Mouse (Mus musculus): ENCODE data around the gene Cul3. TPM values are rescaled to one million over a fixed set of nuclear protein-coding genes. Genes with fewer than 3 reads are reported as not detected.
A peak's percentile ranks its signal among the peaks of the same experiment; 100 is the strongest.
"Not testable (repeated sequence)": the region's sequence is repeated elsewhere in the genome, so short reads cannot be mapped to it uniquely, and the experiment has no call there.

The Cul3 gene
- polyA plus RNA-seq, 2 experiments, result 22.9 to 25.8 TPM

DNA sequence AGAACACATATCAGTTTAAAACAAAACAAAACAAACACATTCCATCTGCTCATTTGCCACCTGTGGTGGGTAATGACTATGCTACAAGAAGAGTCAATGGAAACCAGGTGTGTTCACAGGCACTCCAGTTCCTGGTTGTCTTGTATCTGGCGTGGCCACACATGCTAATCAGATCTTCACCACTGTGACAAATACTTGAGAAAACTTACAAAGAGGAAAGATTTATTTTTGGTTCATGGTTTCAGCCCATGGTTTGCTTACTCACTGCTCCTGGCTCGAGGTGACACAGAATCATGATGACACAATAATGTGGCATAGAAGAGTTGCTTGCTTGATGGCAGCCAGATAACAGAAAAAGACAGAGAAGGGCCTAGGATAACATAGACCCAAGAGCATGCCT, 22.1 kb upstream of the Cul3 start:
- H3K4me3 ChIP-seq (ENCODE audit: insufficient read depth in 1 of 2, low read depth in 2 of 2, low read length in 2 of 2), result no peak overlapping the region
- no peak overlapping the region for H3K4me2 ChIP-seq (ENCODE audit: low read depth)
- no peak overlapping the region for H3K9ac ChIP-seq (replicated peaks)
- 24% methylated on average over 2 of the region's 2 CpGs for WGBS (ENCODE audit: insufficient replicate concordance)
- DNase-seq (ENCODE audit: low read depth in 3 of 3, low spot score in 3 of 3), result no peak
- H3K9me3 ChIP-seq (ENCODE audit: control insufficient read depth, low read length), result no peaks in the 10 kb centered on the region
- ATAC-seq (ENCODE audit: insufficient read depth), result no peak
- no peak for TF ChIP-seq CTCF (IDR thresholded peaks at IDR 0.05; ENCODE audit: low read depth)
- no peaks in the 10 kb centered on the region for H3K36me3 ChIP-seq (replicated peaks; ENCODE audit: control insufficient read depth, insufficient read depth, low read depth)
- H3K27ac ChIP-seq, result no peak overlapping the region
- H3K4me1 ChIP-seq (replicated peaks; ENCODE audit: control insufficient read depth in 2 of 2, insufficient read depth in 2 of 2, low read length in 1 of 2), result no peaks in the 10 kb centered on the region
- no peaks in the 10 kb centered on the region for H3K27me3 ChIP-seq (ENCODE audit: control insufficient read depth, insufficient read depth, low read length)

DNA sequence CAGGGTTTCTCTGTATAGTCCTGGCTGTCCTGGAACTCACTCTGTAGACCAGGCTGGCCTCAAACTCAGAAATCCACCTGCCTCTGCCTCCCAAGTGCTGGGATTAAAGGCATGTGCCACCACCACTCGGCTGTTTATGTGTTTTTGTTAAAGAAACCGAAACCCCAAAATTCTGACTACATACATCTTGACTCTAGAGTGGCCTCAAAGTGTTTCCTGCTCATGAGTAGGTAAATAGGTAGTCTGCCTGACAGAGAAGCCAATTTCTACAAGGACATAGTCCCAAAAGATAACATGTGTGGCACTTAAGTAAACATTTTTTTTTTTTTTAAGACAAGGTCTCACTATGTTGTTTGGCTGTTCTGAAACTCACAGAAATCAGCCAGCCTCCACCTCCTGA, 21.5 kb upstream of the Cul3 start:
- not testable (repeated sequence) for DNase-seq (ENCODE audit: low read depth in 3 of 3, low spot score in 3 of 3); ATAC-seq (ENCODE audit: insufficient read depth); H3K4me2 ChIP-seq (ENCODE audit: low read depth); H3K4me3 ChIP-seq (ENCODE audit: insufficient read depth in 1 of 2, low read depth in 2 of 2, low read length in 2 of 2); H3K36me3 ChIP-seq (replicated peaks; ENCODE audit: control insufficient read depth, insufficient read depth, low read depth); H3K9me3 ChIP-seq (ENCODE audit: control insufficient read depth, low read length); H3K27ac ChIP-seq; H3K9ac ChIP-seq (replicated peaks); H3K4me1 ChIP-seq (replicated peaks; ENCODE audit: control insufficient read depth in 2 of 2, insufficient read depth in 2 of 2, low read length in 1 of 2); H3K27me3 ChIP-seq (ENCODE audit: control insufficient read depth, insufficient read depth, low read length)
- 54% methylated on average over 2 of the region's 2 CpGs for WGBS (ENCODE audit: insufficient replicate concordance)

DNA sequence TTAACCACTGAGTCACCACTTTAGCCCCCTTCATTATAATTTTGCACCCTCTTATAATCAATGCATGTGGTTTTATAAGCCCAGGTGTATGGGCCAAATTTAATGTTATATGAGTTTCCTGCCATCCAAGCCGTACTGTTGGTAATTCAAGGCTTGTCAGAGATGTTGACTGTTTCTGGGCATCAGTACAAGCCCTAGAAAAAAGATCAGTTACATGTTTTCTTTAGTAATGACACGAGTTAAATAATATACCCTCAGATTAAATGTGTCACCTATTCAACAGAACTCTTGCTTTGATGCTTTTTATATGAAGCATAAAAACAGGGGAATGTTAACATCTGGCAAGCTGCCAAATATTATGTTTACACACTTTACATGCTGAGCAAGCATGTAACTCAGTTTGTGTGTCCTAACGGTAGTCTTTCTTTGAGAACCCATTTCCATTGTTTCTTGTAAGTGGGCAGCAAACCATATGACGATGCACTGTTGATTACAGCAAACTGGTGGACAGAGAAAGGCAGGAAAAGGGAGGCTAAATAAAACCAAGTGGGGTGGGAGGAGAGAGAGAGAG, 19.8 kb upstream of the Cul3 start:
- H3K27me3 ChIP-seq (ENCODE audit: control insufficient read depth, insufficient read depth, low read length), result no peaks in the 10 kb centered on the region
- DNase-seq (ENCODE audit: low read depth in 3 of 3, low spot score in 3 of 3) (no peak), ATAC-seq (ENCODE audit: insufficient read depth) (no peak)
- H3K9ac ChIP-seq (replicated peaks), result no peak overlapping the region
- H3K36me3 ChIP-seq (replicated peaks; ENCODE audit: control insufficient read depth, insufficient read depth, low read depth), result no peaks in the 10 kb centered on the region
- H3K4me3 ChIP-seq (ENCODE audit: insufficient read depth in 1 of 2, low read depth in 2 of 2, low read length in 2 of 2), result no peak overlapping the region
- WGBS (ENCODE audit: insufficient replicate concordance), result 48% methylated on average over 4 of the region's 4 CpGs
- H3K27ac ChIP-seq, result no peak overlapping the region
- H3K4me1 ChIP-seq (replicated peaks; ENCODE audit: control insufficient read depth in 2 of 2, insufficient read depth in 2 of 2, low read length in 1 of 2), result no peaks in the 10 kb centered on the region
- no peak for TF ChIP-seq EP300 (IDR thresholded peaks at IDR 0.05; ENCODE audit: low read depth)
- no peak for TF ChIP-seq CTCF (IDR thresholded peaks at IDR 0.05; ENCODE audit: low read depth)
- H3K4me2 ChIP-seq (ENCODE audit: low read depth), result no peak overlapping the region
- H3K9me3 ChIP-seq (ENCODE audit: control insufficient read depth, low read length), result no peaks in the 10 kb centered on the region

DNA sequence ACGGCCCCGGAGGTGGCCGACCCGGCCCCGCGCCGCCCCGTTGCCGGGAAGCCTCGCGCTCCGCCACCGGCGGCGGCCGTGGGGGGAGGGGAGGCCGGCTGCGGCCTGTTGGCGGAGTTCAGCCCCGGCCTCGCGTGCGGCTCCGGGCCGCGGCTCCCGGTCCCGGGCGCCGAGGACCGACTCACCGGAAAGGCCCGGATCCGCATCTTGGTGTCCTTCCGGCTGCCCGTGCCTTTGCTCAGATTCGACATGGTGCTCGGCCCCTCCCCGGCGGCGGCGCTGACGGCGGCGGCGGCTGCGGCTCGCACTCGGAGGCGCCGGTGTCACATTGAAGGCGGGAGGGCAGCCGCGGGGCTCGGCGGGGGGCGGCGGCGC, 232 bp downstream of the Cul3 start:
- WGBS (ENCODE audit: insufficient replicate concordance), result 0% methylated on average over 51 of the region's 59 CpGs
- Histone ChIP-seq H3K9ac (replicated peaks) (peak overlapping the region; percentile 86), H3K27ac (peak overlapping the region; percentile 76), H3K9me3 (ENCODE audit: control insufficient read depth, low read length) (no peaks in the 10 kb centered on the region), H3K4me3 (ENCODE audit: insufficient read depth in 1 of 2, low read depth in 2 of 2, low read length in 2 of 2) (peak overlapping the region; percentile 82 to 96), H3K4me2 (ENCODE audit: low read depth) (peak overlapping the region; percentile 82), H3K36me3 (replicated peaks; ENCODE audit: control insufficient read depth, insufficient read depth, low read depth) (no peaks in the 10 kb centered on the region), H3K4me1 (replicated peaks; ENCODE audit: control insufficient read depth in 2 of 2, insufficient read depth in 2 of 2, low read length in 1 of 2) (peaks cover 0 to 14% of the 10 kb centered on the region in 2 experiments), H3K27me3 (ENCODE audit: control insufficient read depth, insufficient read depth, low read length) (no peaks in the 10 kb centered on the region)
- no peak for TF ChIP-seq EP300 (IDR thresholded peaks at IDR 0.05; ENCODE audit: low read depth)
- TF ChIP-seq CTCF (IDR thresholded peaks at IDR 0.05; ENCODE audit: low read depth), result no peak
- DNase-seq (ENCODE audit: low read depth in 3 of 3, low spot score in 3 of 3) (peak; percentile 43 to 55 (median 47)), ATAC-seq (ENCODE audit: insufficient read depth) (peak; percentile 40)

DNA sequence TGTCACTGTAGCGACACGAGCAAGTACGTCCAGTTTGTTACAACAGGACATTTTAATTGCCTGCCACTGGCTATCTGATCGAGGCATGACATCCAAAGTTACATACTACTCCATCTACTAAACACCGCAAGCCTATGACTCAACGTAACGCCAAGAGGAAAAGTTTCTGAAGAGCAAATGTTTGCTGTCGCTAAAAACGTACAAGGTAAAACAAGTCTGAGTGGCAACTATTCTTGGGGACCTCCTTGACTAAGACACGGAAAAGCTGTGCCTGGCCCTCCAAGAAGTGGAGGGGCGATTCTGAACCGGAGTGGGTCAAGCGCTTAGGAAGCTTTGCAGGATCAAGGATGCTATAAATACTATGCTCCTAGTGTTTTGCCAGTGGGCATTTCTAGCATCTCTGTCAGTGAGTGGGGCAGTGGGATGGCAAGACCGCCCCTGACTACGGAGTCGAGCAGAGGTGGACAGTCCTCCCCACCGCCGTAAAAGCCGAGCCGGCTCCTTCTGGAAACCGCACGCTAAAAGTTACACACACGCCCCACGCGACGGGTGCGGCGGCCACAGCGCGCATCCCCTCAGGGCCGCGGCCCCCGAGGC, 757 bp downstream of the Cul3 start:
- no peaks in the 10 kb centered on the region for H3K9me3 ChIP-seq (ENCODE audit: control insufficient read depth, low read length)
- no peak; the same call in 1 of the 2 replicates for ATAC-seq (ENCODE audit: insufficient read depth)
- H3K36me3 ChIP-seq (replicated peaks; ENCODE audit: control insufficient read depth, insufficient read depth, low read depth), result no peaks in the 10 kb centered on the region
- peak overlapping the region; percentile 82 to 96 for H3K4me3 ChIP-seq (ENCODE audit: insufficient read depth in 1 of 2, low read depth in 2 of 2, low read length in 2 of 2)
- under 1% methylated on average over 33 of the region's 33 CpGs for WGBS (ENCODE audit: insufficient replicate concordance)
- peak in 2 of 3 experiments; percentile 26 to 39 for DNase-seq (ENCODE audit: low read depth in 3 of 3, low spot score in 3 of 3)
- no peak for TF ChIP-seq CTCF (IDR thresholded peaks at IDR 0.05; ENCODE audit: low read depth)
- no peak for TF ChIP-seq EP300 (IDR thresholded peaks at IDR 0.05; ENCODE audit: low read depth)
- peaks cover 0 to 14% of the 10 kb centered on the region in 2 experiments for H3K4me1 ChIP-seq (replicated peaks; ENCODE audit: control insufficient read depth in 2 of 2, insufficient read depth in 2 of 2, low read length in 1 of 2)
- H3K27me3 ChIP-seq (ENCODE audit: control insufficient read depth, insufficient read depth, low read length), result no peaks in the 10 kb centered on the region
- H3K27ac ChIP-seq, result peak overlapping the region; percentile 76
- peak overlapping the region; percentile 82 for H3K4me2 ChIP-seq (ENCODE audit: low read depth)
- peak overlapping the region; percentile 86 for H3K9ac ChIP-seq (replicated peaks)
